ENCODE assay signal across 10 mouse cellular contexts in the genomic region with DNA sequence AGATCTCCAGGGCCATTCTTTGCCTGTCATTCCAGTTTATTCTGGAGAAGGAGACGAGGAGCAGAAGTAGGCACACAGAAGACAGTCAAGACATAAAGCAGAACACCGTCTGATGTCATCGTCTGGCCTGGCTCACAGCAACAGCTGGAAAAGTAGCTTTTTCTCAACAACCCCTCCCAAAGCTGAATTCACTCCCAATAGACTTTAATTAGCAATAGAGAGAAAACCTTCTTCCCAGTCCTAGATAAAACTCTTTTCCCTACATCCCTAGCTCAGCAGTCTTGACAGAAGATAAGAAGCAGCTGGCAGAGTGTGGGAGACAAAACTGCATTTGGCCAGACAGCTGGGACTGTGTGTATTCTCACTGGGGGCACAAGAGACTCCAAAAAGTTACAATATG. TPM values are rescaled to one million over a fixed set of nuclear protein-coding genes. Genes with fewer than 3 reads are reported as not detected.
DNase-seq lines count a peak whose midpoint lies in the region; ATAC-seq lines count a peak whose summit lies in the region.
"Had no signal": no experiment of that assay in that cellular context is flagged by ENCODE, and none has a peak within 500 bp of the region (broad histone marks: within the 10 kb centered on the region; RNA-seq: fewer than 3 reads in every experiment).

No protein-coding gene starts in this region.

- H3K4me2 ChIP-seq in kidney, embryonic 14.5 days (replicated peaks; ENCODE audit: low read depth, low read length): no peak overlapping the region
- no peak overlapping the region for H3K4me2 ChIP-seq in embryonic facial prominence, embryonic 12.5 days (replicated peaks)
- no peak overlapping the region for H3K4me2 ChIP-seq in midbrain, embryonic 14.5 days (ENCODE audit: low read length)

- no peak overlapping the region for H3K27ac ChIP-seq in kidney, embryonic 14.5 days (ENCODE audit: low read depth, low read length)
- H3K27ac ChIP-seq in embryonic facial prominence, embryonic 12.5 days: no peak overlapping the region
- no peak overlapping the region for H3K27ac ChIP-seq in midbrain, embryonic 10.5 days (replicated peaks)
- no peak overlapping the region for H3K27ac ChIP-seq in midbrain, embryonic 14.5 days (replicated peaks; ENCODE audit: low read depth, low read length)

- no peaks in the 10 kb centered on the region for H3K4me1 ChIP-seq in kidney, embryonic 14.5 days (ENCODE audit: control insufficient read depth, insufficient read depth, low read length)
- no peaks in the 10 kb centered on the region for H3K4me1 ChIP-seq in embryonic facial prominence, embryonic 12.5 days
- H3K4me1 ChIP-seq in midbrain, embryonic 10.5 days: no peaks in the 10 kb centered on the region
- no peaks in the 10 kb centered on the region for H3K4me1 ChIP-seq in midbrain, embryonic 14.5 days (ENCODE audit: control insufficient read depth, insufficient read depth, low read length)
- H3K4me1 ChIP-seq: megakaryocyte, embryonic 14.5 days had no signal

- no peak overlapping the region for H3K9ac ChIP-seq in kidney, embryonic 14.5 days (ENCODE audit: low read depth, low read length)
- H3K9ac ChIP-seq in embryonic facial prominence, embryonic 12.5 days: no peak overlapping the region
- no peak overlapping the region for H3K9ac ChIP-seq in midbrain, embryonic 14.5 days (replicated peaks; ENCODE audit: low read length)

- peak; percentile 60; the same call in 1 of the 2 replicates for ATAC-seq in kidney, embryonic 14.5 days (ENCODE audit: low FRiP score, low TSS enrichment)
- peak; percentile 77; the same call in 1 of the 2 replicates for ATAC-seq in embryonic facial prominence, embryonic 12.5 days (ENCODE audit: insufficient number of reproducible peaks, insufficient read depth, low FRiP score, low TSS enrichment)
- no peak for ATAC-seq in midbrain, embryonic 14.5 days (ENCODE audit: low FRiP score, low TSS enrichment)
- no peak for ATAC-seq in activated CD4-positive, CD25-positive, alpha-beta regulatory T cell, adult 4 months
- ATAC-seq: CD4-positive, CD25-positive, alpha-beta regulatory T cell, adult 4 months had no signal

- no peaks in the 10 kb centered on the region for H3K27me3 ChIP-seq in kidney, embryonic 14.5 days (ENCODE audit: control insufficient read depth, insufficient read depth, low read length)
- no peaks in the 10 kb centered on the region for H3K27me3 ChIP-seq in embryonic facial prominence, embryonic 12.5 days
- no peaks in the 10 kb centered on the region for H3K27me3 ChIP-seq in midbrain, embryonic 10.5 days (ENCODE audit: low read depth, poor library complexity, severe bottlenecking)
- H3K27me3 ChIP-seq in midbrain, embryonic 14.5 days (ENCODE audit: control insufficient read depth, insufficient read depth, low read length): no peaks in the 10 kb centered on the region
- H3K27me3 ChIP-seq: megakaryocyte, embryonic 14.5 days had no signal

- no peaks in the 10 kb centered on the region for H3K9me3 ChIP-seq in kidney, embryonic 14.5 days (ENCODE audit: control insufficient read depth, low read length)
- no peaks in the 10 kb centered on the region for H3K9me3 ChIP-seq in embryonic facial prominence, embryonic 12.5 days
- H3K9me3 ChIP-seq in midbrain, embryonic 10.5 days (replicated peaks): no peaks in the 10 kb centered on the region
- no peaks in the 10 kb centered on the region for H3K9me3 ChIP-seq in midbrain, embryonic 14.5 days (ENCODE audit: control insufficient read depth, low read length)
- H3K9me3 ChIP-seq: megakaryocyte, embryonic 14.5 days had no signal

- H3K36me3 ChIP-seq in kidney, embryonic 14.5 days (ENCODE audit: control insufficient read depth, insufficient read depth, low read length): no peaks in the 10 kb centered on the region
- H3K36me3 ChIP-seq in embryonic facial prominence, embryonic 12.5 days: no peaks in the 10 kb centered on the region
- H3K36me3 ChIP-seq in midbrain, embryonic 10.5 days: no peaks in the 10 kb centered on the region
- no peaks in the 10 kb centered on the region for H3K36me3 ChIP-seq in midbrain, embryonic 14.5 days (ENCODE audit: control insufficient read depth, insufficient read depth, low read length)

- intact Hi-C loops in heart, postnatal 10 days (cut with DNase I): no loop called here

- no peak for DNase-seq in kidney, adult 18-20 months
- peak; percentile 77 to 83 for DNase-seq in heart, postnatal 10 days
- DNase-seq in lung, postnatal 36 days: peak; percentile 39
- no peak for DNase-seq in midbrain, embryonic 10.5 days (ENCODE audit: low spot score)
- DNase-seq in midbrain, embryonic 14.5 days: no peak

- WGBS in kidney, embryonic 14.5 days: 34% methylated on average over 3 of the region's 3 CpGs
- 81% methylated on average over 3 of the region's 3 CpGs for WGBS in embryonic facial prominence, embryonic 12.5 days
- WGBS in midbrain, embryonic 10.5 days: 90% methylated on average over 3 of the region's 3 CpGs
- 84% methylated on average over 3 of the region's 3 CpGs for WGBS in midbrain, embryonic 14.5 days

- no peak overlapping the region for H3K4me3 ChIP-seq in kidney, embryonic 14.5 days (ENCODE audit: low read length)
- H3K4me3 ChIP-seq in embryonic facial prominence, embryonic 12.5 days: no peak overlapping the region
- H3K4me3 ChIP-seq in midbrain, embryonic 10.5 days: no peak overlapping the region
- no peak overlapping the region for H3K4me3 ChIP-seq in midbrain, embryonic 14.5 days (replicated peaks; ENCODE audit: low read depth, low read length)
- H3K4me3 ChIP-seq: megakaryocyte, embryonic 14.5 days had no signal

RNA-seq across cellular contexts. Expression of gene C1qtnf7, which starts 59.3 kb away (rescaled TPM):
- polyA plus RNA-seq in kidney, embryonic 14.5 days (2014; fragmentation: Nextera tagmentation; extraction: Ambion mirVana): 1.8 and 2.4 TPM in 2 replicates
- 8.6 and 10.3 TPM in 2 replicates for polyA plus RNA-seq in embryonic facial prominence, embryonic 12.5 days (2016; fragmentation: Nextera tagmentation; extraction: Ambion mirVana)
- total RNA-seq in heart, postnatal 10 days (2021): 10 to 100 TPM; 13.2 to 13.9 TPM
- 0.12 and 0.41 TPM in 2 replicates for polyA plus RNA-seq in midbrain, embryonic 10.5 days (2016; fragmentation: Nextera tagmentation; extraction: Ambion mirVana)
- 2.1 TPM in 1 of 2 replicates, not detected in the other for polyA plus RNA-seq in midbrain, embryonic 14.5 days (2014; fragmentation: Nextera tagmentation; extraction: Ambion mirVana)
- polyA plus RNA-seq in activated CD4-positive, CD25-positive, alpha-beta regulatory T cell, adult 4 months (2017; shearing (Covaris generic)): not detected
- polyA plus RNA-seq: CD4-positive, CD25-positive, alpha-beta regulatory T cell, adult 4 months had no signal

Comparison
In these comparisons a context has a peak if more than half of its experiments do, and no peak if none do; other contexts are left out.
1. ATAC-seq: peak in kidney, embryonic 14.5 days (single experiment) and embryonic facial prominence, embryonic 12.5 days (single experiment); none in midbrain, embryonic 14.5 days (single experiment) and activated CD4-positive, CD25-positive, alpha-beta regulatory T cell, adult 4 months (single experiment).
2. DNase-seq: peak in heart, postnatal 10 days (2 of 2) and lung, postnatal 36 days (single experiment); none in kidney, adult 18-20 months (single experiment), midbrain, embryonic 10.5 days (single experiment) and midbrain, embryonic 14.5 days (single experiment).